Mouse (Mus musculus) kidney, adult 11 months (tissue): ENCODE data around the gene Mctp2.

ENCODE experiments used
- DNase-seq: peaks from one replicate; pipeline ENCODE4 v3.0.0; 2022

Mctp2 gene

DNA sequence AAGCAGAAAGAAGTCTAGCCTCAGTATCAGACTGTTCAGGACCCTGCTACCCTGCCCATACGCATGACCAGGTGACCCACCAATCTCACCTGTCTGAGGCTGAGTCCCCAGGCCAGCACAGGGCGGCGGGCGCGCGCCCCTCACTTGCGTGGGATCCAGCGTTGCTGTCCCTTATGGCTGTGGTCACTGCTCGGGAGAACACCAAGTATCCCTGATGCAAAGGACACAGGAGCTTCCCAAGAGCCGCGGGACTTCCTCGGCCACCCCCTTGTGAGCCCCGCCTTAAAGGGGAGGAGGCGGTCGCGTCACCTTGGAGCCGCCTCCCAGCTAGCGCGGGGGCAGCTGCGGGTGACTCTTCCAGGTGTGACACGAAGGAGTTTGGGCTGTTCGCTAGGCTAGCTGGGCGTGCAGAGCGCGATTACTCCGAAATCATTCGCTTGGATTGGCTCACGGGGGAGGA lies at the start of gene Mctp2:
TSS of gene Mctp2 (minus strand) at position 227 of the 460 bp plus-strand sequence.
- peak; percentile 75 for DNase-seq

DNA sequence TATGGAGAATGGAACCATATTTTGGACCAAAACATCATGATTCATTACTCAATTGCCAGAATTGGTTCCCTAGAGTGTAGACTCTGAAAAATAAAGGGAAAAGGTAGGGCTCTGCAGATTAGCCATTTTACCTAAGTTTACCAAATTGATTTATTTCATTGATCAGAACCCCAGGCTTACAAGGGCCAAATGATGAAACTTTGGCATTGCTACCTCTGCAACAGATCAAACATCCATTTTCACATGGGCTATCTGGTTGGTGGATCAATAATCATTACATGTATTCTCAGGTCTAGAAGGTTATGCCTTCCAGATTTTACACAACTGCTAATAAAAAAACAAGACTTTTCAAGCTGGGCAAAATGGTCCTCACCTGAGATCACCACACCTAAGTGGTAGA lies 39.5 kb upstream of the Mctp2 start:
- no peak for DNase-seq

DNA sequence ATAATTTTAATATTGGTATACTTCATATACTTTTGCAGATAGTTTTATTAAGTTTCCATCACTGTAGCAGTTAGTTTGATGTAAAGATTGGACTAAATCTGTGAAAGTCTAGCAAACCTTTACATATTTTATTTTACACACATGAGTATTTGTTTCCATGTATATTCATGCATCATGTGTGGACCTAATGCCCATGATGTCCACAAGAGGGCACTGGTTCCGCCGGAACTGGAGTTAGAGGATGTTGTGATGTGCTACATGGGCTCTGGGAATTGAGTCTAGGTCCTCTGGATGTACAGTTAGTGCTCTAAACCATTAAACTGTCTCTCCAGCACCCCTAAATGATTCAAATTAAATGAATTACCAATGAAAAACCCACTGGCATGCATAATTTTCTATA lies 37.3 kb upstream of the Mctp2 start:
- no peak for DNase-seq

DNA sequence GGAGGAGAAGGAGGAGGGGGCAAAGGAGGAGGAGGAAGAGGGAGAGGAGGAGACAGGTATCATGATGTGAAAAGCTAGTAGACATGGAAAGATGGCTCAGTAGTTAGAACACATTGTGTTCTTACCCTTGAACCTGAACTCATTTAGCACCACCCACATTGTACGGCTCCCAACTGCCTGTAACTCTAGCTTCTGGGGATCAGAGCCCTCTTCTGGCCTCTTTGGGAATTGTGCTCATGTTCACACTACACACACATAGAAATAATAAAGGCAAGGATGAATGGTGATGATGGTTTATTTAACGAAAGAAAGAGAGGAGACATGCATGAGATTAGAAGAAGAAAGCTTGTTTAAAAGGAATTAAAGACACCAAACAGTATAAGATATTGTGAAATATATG lies 36.4 kb upstream of the Mctp2 start:
- DNase-seq, result no peak

DNA sequence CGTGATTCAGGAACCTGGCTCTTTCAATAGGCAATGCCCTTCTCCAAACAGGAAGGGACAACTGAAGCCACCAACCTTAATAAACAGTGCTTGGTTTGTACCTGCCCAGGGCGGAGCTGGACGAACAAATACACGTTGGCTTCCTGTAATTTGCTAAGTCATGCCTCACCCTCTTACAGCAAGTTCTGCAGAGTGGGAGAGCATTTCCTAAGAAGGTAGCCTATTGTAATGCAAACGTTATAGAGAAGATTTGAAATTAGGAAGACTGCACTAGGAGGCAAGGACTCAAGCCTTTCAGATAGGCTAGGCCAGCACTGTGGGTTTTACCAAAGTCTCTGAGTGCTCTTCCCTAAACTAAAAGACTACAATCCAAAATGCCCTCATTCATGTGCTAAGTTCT lies 19.6 kb upstream of the Mctp2 start:
- DNase-seq, result no peak

DNA sequence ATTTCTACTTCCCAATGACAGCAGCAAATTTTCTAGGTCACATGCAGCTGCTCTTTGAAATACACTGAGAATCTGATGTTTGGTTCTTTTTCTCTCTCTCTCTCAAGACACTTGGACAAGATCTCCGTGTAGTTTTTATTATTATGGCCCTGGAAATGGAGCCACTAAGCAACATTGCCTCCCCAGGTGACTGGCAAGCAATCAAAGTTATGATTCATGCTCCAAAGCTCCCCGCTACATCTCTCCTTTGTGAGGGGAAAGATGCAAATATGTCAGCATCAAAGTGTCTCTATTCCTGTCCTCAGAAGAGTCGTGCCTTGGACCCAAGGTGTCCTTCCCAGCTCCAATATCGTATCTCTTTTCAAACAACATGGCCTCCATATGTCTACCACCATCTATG lies 14.5 kb upstream of the Mctp2 start:
- no peak for DNase-seq

DNA sequence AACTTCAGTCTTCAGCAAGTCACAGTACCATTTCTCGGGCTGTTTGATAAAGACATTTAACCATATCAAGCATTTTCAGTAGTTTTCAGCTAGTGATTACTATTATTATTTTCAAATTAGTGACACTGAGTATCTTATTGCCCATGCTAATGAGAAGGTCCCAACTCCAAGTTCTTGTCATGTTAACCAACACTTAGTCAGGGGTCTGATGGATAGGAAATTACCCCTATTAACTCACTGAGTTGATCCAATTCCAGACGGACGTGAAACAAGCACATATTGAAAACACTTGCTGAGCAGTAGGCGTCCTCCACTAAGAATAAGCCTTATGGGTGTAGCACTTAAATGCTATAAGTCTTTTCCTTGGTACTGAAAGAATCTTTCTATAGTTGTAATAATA lies 14.0 kb upstream of the Mctp2 start:
- no peak for DNase-seq

DNA sequence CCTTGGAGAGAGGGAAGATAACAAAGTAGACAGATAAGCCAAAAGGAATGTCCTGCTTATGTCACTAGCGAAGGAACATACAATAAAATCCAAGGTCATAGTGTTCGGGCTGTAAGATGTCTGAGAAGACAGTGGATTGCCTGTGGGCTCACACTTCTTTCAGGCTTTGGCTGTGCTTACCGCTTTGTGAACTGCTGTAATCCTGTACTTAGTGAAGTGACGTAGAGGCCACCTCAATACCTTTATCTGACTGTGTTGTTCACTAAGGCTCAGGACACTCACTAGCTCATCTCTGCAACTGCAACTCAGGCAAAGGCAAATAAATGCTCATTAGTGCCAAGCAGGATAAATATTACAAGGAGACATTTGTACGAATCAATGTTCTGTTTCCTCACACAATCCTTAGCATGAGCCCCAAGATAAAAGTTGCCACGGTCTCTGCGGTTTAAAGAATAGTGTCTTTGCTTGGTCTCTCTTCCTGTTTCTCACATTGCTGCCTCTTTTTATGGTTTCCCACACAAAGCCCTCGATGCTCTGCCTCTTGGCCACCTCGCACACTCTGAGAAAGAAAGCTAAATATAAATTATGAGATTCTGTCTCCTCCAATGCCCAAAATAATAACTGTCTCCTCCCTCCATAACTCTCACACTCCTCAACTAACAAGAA lies 8.1 kb upstream of the Mctp2 start:
- DNase-seq, result no peak

DNA sequence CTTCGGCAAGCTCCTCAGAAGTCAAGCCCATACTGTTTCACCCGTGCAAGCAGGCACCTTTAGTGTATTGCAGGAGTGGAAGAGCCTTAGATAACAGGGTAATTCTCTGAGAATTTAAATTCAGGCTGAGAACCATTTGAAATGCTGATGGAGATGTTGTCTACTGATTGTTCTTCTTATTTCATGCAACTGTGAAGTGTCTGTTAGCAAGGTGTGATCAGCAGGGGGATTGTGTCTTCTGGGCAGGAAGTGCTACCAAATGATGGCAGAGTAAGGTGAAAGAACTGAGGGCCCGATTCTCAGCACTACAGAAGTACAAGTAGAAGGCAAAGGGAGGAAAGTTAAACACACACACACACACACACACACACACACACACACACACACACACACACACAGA lies 7.5 kb upstream of the Mctp2 start:
- DNase-seq, result no peak

DNA sequence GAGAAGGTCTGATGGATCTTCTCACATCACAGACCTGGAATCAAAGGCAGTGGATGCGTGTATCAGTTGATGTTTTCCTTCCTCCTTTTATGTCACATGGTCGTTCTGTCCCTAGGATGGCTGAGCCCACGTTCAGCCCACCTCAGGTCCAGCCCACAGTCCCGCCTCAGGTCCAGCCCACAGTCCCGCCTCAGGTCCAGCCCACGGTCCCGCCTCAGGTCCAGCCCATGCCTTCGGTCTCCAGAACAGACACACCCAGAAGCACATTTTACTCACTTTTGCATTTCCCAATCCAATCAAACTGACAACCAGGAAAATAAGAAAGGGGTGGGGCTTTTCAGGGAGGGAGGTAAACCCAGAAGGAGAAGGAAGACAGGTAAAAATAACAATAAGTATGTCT lies 5.2 kb upstream of the Mctp2 start:
- DNase-seq, result no peak

DNA sequence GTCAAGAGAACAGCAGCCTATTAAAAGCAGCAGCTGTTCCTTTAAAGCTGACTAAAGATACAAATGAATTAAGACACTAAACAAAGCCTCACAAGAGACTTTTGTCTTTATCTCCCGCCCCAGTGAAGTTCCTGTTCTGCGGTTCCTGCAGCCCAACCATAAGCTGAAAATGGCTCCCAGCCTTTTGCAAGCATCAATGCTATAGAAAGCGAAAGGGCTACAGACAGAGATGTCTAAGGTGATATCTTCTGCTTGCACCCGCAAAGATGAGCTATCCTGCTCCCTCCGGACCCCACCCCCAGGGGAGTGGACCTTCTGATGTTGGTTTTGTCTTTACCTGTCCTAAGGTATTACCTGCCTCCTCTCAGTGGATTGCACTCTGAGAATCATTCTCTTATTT lies 1.7 kb upstream of the Mctp2 start:
- DNase-seq, result no peak

DNA sequence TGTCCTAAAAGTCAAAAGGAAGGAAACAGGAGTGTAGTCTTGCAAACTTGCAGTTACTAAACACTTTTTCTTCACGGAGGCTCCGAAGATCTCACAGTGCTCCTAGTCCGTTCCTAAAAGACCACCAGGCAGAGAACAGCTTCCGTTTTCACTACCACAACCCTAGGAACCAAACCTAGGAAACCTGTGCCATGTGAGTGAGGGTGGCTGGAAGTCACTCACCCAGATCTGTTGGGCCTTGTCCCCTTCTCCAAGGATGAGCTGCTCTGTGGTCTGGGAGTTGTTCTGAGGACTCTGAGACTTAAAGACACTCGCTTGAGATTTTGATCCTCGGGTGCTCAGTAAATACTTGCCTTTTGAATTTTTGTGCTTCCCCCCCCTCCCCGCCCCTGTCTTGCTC lies 439 bp upstream of the Mctp2 start:
- no peak for DNase-seq

DNA sequence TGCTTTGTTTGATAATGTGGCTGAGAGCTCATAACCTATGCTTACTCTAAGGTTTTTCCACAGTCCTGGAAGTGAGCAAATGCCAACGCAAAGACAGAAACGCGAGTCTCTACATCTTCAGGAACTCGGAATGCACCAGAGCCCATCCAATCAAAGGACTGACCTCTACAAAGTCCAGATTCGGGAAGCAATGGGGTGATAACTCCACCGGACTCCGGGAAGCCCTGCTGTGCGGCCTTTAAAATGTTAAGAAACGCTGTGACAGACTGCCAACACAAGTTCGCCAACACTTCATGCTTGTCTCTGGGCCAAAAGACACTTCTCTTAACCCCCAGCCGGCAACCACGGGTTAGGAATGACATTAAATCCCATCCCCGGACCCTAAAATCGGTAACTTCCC lies 437 bp downstream of the Mctp2 start:
- DNase-seq, result peak; percentile 9

DNA sequence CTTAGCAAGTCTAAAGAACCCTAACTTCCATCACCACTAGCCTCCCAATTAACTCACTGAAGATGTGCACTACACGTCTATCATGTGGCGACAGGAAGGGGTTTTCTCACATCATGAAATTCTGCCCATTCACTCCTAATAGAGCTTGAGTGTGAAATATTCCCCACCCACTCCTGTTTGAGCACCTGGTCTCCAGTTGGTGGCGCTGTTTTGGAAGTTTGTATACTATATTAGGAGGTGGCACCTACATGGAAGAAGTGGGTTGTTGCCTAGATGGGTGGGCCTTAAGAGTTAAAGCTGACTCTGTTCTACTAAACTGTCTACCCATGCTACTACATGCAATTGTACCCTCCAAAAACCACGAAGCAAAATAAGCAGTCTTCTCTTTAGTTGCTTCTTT lies 4.7 kb downstream of the Mctp2 start:
- DNase-seq, result no peak

DNA sequence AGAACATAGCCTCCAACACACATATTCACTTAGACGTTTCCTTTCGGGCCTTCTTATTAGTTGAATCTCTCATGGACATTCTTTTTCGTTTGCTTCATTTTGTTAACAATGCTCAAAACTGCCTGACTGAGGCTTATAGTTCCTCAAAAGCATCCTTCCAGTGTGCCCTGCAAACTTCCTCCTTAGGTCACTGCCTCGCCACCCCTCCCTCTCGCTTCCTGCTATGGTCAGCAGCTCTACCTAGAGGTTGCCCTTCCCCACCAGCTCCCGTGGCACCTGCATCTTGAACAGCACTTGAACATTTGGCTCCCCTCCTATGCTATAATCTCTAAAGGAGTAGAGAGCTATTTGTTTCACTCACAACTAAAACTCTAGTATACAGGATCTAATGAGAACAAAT lies 6.7 kb downstream of the Mctp2 start:
- DNase-seq, result no peak

DNA sequence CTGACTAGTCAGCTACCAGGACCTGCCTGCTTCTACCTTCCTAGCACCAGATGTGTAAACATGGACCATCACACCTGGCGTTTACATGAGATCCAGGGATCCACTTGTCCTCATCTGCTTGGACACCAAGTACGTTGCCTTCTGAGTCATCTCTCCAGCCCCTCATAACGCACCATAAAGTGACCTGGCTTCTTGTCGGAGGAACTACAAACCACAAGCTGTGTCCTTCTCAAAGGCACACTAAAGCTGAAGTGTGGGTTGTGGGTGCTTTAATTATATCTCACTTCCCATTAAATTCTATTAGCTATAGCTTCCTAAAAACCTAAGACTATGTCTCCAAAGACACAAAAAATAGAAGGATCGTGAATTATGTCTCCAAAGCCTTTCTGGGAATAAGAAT lies 9.4 kb downstream of the Mctp2 start:
- DNase-seq, result no peak

DNA sequence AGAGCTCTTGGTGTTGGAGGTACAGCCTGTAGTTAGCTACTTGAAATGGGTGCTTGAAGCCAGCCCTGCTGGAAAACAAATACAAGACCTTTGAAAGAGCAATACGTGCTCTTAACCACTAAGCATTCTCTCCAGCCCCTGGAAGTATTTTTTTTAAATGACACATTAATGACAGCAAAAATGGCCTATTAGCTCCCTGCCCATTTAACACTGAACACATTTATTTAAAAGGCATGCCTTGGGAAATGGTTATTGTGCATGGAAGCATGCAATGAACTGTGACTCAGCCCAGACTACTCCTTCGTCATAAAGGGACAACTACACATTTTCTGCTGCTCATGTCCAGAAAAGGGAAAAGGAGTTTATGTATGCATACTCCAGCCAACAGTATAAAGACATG lies 10.2 kb downstream of the Mctp2 start:
- DNase-seq, result no peak

DNA sequence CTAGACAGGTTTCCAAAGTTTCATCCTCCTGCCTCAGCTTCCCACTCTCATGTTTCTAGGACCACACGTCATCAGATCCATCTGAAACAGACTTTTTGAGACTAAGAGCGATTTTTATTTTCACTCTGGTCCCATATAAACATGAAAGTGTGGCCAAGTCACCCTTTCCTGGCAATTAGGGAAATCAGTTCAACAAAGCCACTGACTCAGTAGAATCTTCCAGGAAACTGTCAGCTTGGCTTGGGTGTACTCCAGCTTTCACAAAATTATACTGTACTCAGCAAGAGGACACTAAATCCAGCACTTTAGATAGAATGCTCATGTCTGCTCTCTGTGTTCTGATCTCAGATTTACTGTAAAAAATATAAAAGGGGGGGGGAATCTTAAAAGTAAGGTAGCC lies 11.5 kb downstream of the Mctp2 start:
- no peak for DNase-seq

DNA sequence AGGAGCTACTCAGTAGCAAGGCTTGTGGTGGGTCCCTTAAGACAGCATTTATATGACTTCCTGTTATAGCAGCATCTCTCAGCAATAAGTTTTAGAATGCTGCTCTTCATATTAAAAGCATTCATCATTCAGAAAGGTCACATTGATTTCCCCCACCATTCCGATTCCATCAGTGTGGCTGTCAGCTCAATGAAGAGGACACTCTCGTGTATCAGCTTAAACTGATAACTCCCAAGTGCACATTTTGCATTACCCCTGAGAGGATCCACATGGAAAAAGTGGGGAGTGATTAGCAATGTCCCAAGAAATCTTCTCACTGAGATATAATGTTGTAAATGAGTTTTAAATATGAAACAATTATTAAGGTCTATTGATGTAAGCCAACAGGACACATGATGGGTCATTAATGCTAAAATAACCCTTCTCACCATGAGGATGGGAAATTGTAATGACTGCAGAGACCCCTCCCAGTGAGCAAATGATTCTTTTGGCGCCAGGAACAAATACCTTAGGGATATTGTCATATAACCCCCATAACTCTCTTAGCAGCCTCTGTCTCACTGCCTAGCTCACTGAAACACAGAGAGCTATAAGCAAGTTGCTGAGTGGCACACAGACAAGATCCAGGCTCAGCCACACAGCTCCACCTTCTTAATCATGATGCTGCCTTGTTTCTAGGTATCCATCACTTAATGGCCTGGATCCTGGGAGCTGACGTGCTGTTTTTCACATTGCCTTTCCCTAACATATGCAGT lies 12.4 kb downstream of the Mctp2 start:
- no peak for DNase-seq

DNA sequence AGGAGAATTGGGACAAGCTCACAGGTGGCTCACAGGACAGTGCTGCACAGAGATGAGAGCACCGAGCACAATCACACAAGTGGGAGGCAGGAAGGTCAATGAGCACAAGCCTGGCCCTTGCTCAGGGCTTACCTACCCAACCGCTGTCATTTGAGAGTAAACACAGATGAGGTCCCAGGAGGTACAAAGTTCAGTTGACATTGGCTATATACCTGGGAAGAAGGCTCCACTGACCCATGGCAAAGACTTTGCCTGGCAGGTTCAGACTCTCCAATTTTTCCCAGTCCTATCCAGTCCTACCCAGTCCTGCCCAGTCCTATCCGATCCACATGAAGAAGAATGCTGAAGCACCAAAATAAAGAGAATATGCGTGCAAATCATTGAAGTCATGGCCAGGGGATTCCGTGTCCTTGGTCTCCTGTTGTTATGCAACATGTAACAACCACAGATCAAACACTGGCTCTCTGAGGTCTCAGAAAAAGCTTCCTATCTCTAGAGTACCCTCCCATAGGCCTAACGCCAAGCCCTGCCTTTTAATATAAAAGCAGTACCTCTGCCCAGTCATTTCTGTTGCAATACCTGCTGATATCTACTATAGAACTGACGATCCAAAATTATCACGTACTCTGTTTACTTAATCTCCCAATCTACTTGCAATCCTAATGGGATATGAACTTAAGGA lies 14.0 kb downstream of the Mctp2 start:
- DNase-seq, result peak; percentile 42

DNA sequence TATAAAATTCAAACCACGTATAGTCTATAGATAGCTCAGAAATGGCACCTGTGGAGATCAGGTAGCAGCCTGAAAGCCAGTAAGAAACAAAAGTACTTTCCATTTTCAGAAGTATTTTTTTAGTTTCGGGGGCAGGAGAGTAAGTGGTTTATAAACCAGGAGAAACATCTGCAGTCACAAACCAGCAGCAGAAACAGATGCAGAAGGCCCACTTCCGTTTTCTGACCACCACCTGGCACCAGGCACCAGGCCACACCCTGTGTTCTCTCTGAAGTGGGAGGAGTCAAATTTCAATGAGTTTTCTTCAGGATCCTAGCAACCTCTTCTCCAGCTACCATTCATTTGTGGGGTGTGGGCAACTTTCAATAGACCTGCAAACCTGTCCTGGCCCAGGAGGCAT lies 25.7 kb downstream of the Mctp2 start:
- no peak for DNase-seq

DNA sequence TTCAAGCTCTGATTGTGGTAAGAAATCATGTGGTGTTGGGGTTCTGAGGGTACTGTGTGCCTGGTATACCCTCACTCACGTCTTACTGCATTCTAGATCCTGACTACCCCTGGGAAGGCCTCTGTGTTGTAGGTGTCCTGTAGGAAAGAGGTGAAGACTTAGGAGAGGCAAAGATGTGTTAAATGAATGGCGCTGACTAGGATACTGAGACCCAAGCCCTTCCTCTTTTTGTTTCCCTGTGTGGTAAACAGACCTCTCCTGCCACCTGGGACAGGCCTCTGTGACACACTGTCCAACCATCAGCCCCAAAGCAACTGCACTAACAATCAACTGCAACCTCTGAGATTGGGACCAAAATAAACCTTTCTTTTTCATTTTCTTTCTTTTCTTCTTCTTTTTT lies 28.0 kb downstream of the Mctp2 start:
- DNase-seq, result no peak

DNA sequence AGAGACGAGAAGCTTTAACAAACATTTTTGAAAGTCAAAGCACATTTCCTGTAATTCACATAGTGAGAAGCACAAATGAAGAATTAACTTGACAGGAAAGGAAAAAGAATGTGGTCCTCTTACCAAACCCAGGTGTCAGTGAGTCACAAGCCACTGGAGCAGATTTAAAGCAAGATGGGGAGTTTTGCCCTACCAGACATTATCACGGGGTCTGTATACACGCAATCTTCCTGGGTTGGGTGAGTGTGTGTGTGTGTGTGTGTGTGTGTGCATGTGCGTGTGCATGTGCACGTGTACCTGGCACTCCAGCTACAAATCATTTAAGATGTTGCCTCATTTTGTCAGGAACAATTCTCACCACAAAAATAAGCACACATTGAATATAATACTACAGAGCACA lies 30.9 kb downstream of the Mctp2 start:
- DNase-seq, result no peak

DNA sequence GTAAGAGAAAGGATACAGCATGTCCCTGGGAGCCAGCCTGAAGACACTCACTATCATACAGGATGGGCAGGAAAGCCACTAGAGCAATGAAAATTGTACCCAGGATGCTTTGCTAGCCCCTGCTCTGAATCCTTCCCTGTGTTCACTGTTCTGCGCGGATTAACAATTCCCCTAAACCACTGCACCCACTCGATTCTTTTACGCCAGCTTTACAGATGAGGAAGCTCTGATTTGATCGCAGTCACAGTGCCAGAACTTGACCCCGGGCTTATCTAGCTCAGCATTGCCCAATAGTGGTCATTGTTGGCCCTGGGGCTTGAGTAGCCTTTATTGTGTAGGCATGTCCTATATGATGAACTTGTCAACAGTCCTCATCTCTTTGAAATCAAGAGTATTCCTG lies 34.9 kb downstream of the Mctp2 start:
- DNase-seq, result no peak
